Mouse (Mus musculus) adipocyte (in vitro differentiated cells): ENCODE data around the gene Rassf2.

ENCODE experiments used
- DNase-seq: peaks from one replicate; pipeline ENCODE4 v3.0.0-alpha.2; 2016; ENCODE audit warnings: low spot score

Gene Rassf2

GRCm38 (mm10) chr2:132034590-132035469, 4.8 kb upstream of the Rassf2 start:
- peak; percentile 37 for DNase-seq

DNA sequence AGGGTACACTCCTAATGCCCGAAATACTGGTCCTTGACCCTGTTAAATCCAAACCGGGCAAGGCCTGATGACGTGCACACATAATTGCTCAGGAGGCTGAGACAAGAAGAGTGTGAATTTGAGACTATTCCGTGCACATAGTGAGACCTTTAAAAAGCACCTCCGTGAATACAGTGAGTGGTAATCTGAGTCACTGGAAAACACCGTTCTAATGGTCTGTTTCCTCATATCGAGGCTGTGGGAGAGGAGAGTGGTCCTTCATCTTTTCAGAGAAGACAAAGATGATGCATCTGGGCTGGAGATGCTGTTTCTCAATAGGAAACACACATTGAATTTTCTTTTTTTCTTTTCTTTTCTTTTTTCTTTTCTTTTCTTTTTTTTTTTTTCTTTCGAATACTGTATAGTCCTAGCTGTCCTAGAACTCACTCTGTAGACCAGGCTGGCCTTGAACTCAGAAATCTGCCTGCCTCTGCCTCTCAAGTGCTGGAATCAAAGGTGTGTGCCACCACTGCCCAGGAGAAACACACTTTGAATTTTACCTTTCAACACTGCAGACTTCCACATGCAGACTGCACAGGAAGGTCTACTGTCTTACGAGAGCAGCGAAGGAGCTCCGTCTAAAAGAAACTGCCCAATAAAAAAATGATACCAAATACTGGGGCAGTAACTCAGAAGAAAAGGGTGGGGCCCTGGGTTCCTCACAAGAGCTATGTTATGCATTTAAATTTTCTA, 1.5 kb upstream of the Rassf2 start:
- DNase-seq = no peak

GRCm38 (mm10) chr2:132030418-132031363, 633 bp upstream of the Rassf2 start:
- DNase-seq = no peak

- no peak for DNase-seq
Measured at GRCm38 (mm10) chr2:132028894-132029605, 1.0 kb downstream of the Rassf2 start.

DNA sequence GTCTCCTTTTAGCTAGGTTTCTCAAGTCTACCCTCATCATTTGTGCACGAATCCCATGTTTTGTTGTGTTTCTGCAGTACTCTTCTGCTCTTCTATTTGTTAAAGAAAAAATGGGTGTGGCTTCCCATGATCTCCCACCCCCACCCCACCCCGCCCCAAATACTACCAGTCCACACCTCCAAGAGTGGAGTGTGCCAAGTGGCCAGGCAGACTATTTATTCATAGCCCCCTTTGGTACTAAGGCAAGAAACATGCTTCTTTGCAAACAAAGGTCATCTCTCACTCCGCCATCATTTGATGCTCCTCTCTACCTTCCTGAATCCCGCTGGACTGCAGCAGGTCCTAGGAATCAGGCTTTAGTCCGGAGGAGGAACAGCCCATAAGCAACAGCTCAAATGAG, 2.0 kb downstream of the Rassf2 start:
- no peak for DNase-seq

- no peak for DNase-seq
Measured at GRCm38 (mm10) chr2:132027366-132027765, 2.7 kb downstream of the Rassf2 start.

GRCm38 (mm10) chr2:132024028-132024427, 6.0 kb downstream of the Rassf2 start:
- no peak for DNase-seq

GRCm38 (mm10) chr2:132022621-132023020, 7.4 kb downstream of the Rassf2 start:
- DNase-seq = no peak

DNA sequence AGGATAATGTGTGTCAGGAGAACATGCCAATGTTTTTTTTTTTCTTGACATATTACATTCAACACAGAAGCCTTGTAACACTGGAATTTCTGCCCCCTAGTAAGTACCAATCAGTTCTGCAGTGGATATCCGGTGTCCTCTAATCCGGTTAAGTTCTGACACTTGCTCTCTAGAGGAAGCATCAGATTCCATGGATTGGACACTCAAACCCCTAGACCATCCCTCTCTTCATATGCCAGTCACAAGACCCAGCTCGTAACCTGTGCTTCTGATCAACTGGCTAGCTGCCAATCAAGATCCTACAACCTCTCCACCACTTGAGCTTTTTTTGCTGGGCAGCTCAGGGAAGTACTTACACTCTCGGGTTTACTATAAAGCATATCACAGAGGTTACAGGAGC, 8.4 kb downstream of the Rassf2 start:
- DNase-seq = no peak

GRCm38 (mm10) chr2:132020991-132021541, 9.0 kb downstream of the Rassf2 start:
- DNase-seq = no peak

DNA sequence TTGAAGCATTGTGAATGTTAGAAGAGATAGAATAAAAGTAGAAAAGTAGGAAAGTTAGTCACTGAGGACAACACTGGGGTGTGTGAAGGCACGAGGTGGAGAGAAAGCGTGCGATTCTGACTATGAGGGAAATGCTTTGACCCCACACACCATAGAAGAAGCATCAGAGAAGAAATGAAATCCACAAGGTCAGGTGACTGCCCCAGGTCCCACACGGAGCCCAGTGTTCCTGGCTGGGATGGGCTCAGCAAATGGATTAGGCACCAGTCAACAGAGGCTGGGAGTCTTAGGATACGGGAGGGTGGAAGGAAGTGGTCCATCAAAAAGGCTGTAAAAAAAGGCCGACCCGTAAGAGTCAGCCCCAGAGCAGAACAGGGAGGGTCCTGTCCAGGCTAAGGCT, 9.6 kb downstream of the Rassf2 start:
- no peak for DNase-seq

DNA sequence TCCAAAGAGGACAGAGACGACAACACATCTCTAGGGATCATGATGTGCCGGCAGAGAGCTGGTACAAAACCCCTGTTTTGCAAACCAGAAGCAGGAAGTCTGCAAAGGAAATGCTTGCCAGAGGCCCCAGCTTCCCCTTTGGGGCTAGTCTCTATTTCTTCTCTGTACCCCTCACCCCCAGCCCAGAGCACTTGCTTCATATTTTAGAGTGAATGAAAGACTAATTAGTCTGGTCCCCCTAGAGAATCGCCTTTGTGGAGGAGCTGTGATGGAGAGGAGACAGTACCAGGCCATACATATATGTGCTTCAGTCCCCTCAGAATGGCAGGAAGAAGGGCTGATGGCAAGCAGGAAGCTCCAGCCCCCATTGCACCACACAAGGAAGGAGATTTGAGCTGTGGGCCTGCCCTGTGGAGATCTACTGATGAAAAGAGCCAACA, 10.7 kb downstream of the Rassf2 start:
- DNase-seq = no peak

DNA sequence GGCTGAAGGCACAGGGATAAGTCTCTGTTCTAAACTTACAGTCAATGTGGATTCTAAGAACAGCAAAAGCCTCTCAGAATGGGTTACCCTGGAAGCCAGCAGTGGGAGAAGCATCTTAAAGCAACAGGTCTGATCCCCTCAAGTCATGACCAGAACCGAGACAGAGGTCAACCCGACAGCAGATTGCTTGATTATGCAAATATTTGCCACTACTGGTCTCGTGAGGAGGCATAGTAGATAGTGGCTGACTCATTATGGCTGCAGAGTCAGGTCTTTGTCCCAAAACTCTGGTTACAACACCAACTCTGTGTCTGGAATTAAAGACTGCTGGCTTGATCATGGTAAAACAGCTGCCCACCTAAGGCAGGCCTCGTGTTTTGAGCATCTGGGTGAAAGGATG, 11.9 kb downstream of the Rassf2 start:
- DNase-seq = no peak

- no peak for DNase-seq
Measured at GRCm38 (mm10) chr2:132017611-132018010, 12.4 kb downstream of the Rassf2 start.

- DNase-seq = no peak
Measured at GRCm38 (mm10) chr2:132016034-132016433, 14.0 kb downstream of the Rassf2 start.

GRCm38 (mm10) chr2:132013152-132013551, 16.9 kb downstream of the Rassf2 start:
- DNase-seq = no peak

- no peak for DNase-seq
Measured at GRCm38 (mm10) chr2:132010781-132011180, 19.3 kb downstream of the Rassf2 start.

- DNase-seq = no peak
Measured at GRCm38 (mm10) chr2:132008186-132008585, 21.9 kb downstream of the Rassf2 start.

GRCm38 (mm10) chr2:132007475-132007819, 22.6 kb downstream of the Rassf2 start:
- DNase-seq = no peak

DNA sequence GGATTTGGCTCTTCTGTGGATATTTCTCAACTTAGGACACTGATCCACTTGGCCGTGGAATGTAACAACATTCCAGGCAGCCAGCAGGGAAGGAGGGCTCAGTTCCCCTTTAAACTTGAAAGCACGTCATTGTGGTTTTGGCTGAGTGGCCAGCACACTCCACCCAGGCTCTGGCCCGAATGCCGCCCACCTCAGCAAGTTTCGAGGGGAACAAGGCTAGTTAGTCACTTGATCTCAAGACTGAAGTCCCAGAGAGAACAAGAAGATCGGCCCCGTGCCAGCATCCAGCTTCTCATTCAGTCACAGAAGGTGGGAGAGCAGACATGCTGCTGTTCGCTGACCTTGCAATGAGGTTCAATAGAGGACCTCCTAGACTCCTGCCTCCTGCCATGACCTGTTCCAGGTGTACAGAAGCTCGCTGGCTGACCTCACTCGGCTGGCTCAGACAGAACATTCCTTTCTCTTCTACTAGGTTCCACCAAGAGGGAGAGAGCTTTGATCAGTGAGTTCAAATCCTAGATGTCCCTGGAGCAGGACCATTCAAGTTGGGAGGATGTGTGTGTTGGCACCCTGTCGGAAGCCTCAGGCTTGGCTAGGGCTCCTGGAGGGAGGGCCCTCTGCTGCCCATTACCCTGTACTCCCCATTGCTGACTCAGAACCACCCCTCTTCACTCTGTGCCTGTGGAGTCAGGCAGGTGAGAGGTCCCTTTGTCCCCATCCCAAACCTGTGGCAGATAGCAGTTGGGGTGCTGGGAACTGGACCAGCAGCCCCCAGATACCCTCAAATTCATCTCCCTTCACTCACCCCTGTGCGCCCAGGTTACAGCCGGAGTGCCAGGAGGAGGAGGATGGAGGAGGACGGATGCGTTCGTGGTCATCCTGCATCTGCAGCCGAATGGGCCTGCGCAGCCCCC, 23.2 kb downstream of the Rassf2 start:
- DNase-seq = peak; percentile 75
